Mouse (Mus musculus) gastrocnemius, postnatal 36 days (tissue): ENCODE data around the gene Wrap53. TPM values are rescaled to one million over a fixed set of nuclear protein-coding genes. Genes with fewer than 3 reads are reported as not detected.

Experiments used
- total RNA-seq, 2 experiments: library from RNA; stranded (reverse); gene quantifications; 2 replicates each; pipeline ENCODE4 v1.2.3; 2021

Gene Wrap53
- total RNA-seq, 2 experiments from 2014 or later = 2.6 to 2.8 TPM

Other genes with a start within 250 kb of the Wrap53 start
- under 1 TPM; 0.12 to 0.26 TPM for gene Rnf227, start 239.8 kb downstream of the Wrap53 start, total RNA-seq
- 10 to 100 TPM in 1 of 2 experiments, 1 to 10 TPM in 1; 7.6 to 11.2 TPM for gene Chd3, start 210.8 kb downstream of the Wrap53 start, total RNA-seq
- 10 to 100 TPM; 58.8 to 67.0 TPM for gene Naa38, start 184.8 kb downstream of the Wrap53 start, total RNA-seq
- gene Cyb5d1, start 184.6 kb downstream of the Wrap53 start, total RNA-seq = 10 to 100 TPM; 24.6 to 26.2 TPM
- gene Tmem88, start 182.0 kb downstream of the Wrap53 start, total RNA-seq = 1 to 10 TPM; 6.3 to 7.9 TPM
- gene Kdm6b, start 166.6 kb downstream of the Wrap53 start, total RNA-seq = 10 to 100 TPM; 23.0 to 27.2 TPM
- under 1 TPM; 0.13 to 0.27 TPM for gene Dnah2, start 31.1 kb downstream of the Wrap53 start, total RNA-seq
- under 1 TPM; 0.23 to 0.62 TPM for gene Efnb3, start 20.1 kb downstream of the Wrap53 start, total RNA-seq
- 10 to 100 TPM; 10.7 to 15.8 TPM for gene Trp53, start 104 bp upstream of the Wrap53 start, total RNA-seq
- 100 to 1,000 TPM; 380 to 461 TPM for gene Atp1b2, start 25.7 kb upstream of the Wrap53 start, total RNA-seq
- not detected for gene Shbg, start 37.6 kb upstream of the Wrap53 start, total RNA-seq
- gene Sat2, start 41.8 kb upstream of the Wrap53 start, total RNA-seq = 1 to 10 TPM; 3.0 to 3.2 TPM
- gene Fxr2, start 52.7 kb upstream of the Wrap53 start, total RNA-seq = 10 to 100 TPM; 77.7 to 91.9 TPM
- not detected for gene Sox15, start 75.1 kb upstream of the Wrap53 start, total RNA-seq
- 1 to 10 TPM; 8.0 to 8.3 TPM for gene Mpdu1, start 82.4 kb upstream of the Wrap53 start, total RNA-seq
- gene Cd68, start 85.9 kb upstream of the Wrap53 start, total RNA-seq = 1 to 10 TPM; 2.6 to 3.2 TPM
- 100 to 1,000 TPM in 1 of 2 experiments, 10 to 100 TPM in 1; 74.1 to 103 TPM for gene Eif4a1, start 92.2 kb upstream of the Wrap53 start, total RNA-seq
- gene Senp3, start 101.8 kb upstream of the Wrap53 start, total RNA-seq = 10 to 100 TPM; 22.7 TPM
- under 1 TPM; 0.39 to 0.92 TPM for gene Tnfsf13, start 105.5 kb upstream of the Wrap53 start, total RNA-seq
- 10 to 100 TPM in 1 of 2 experiments, 1 to 10 TPM in 1; 8.6 to 10.4 TPM for gene Tnfsf12, start 115.6 kb upstream of the Wrap53 start, total RNA-seq
- gene Tnfsfm13, start 115.8 kb upstream of the Wrap53 start, total RNA-seq = 1 to 10 TPM; 1.3 to 1.5 TPM
- 10 to 100 TPM; 28.7 to 29.2 TPM for gene Polr2a, start 178.4 kb upstream of the Wrap53 start, total RNA-seq
- gene Slc35g3, start 181.7 kb upstream of the Wrap53 start, total RNA-seq = not detected
- gene Zbtb4, start 185.7 kb upstream of the Wrap53 start, total RNA-seq = 10 to 100 TPM; 24.3 to 26.2 TPM
- 10 to 100 TPM; 29.2 to 33.1 TPM for gene Chrnb1, start 215.7 kb upstream of the Wrap53 start, total RNA-seq
- gene Fgf11, start 221.6 kb upstream of the Wrap53 start, total RNA-seq = 1 to 10 TPM; 4.6 to 4.8 TPM
- under 1 TPM; 0.12 to 0.20 TPM for gene Tmem102, start 225.4 kb upstream of the Wrap53 start, total RNA-seq
- gene Gm39566, start 235.0 kb upstream of the Wrap53 start, total RNA-seq = not detected
- gene Spem2, start 238.2 kb upstream of the Wrap53 start, total RNA-seq = not detected
- gene Spem1, start 241.9 kb upstream of the Wrap53 start, total RNA-seq = not detected